Mouse (Mus musculus) erythroblast, adult 5-6 weeks (primary cell): ENCODE results near the gene Tgif1. TPM values are rescaled to one million over a fixed set of nuclear protein-coding genes. Genes with fewer than 3 reads are reported as not detected.
"Not testable (repeated sequence)": the region's sequence is repeated elsewhere in the genome, so short reads cannot be mapped to it uniquely, and the experiment has no call there.

Experiments used
- ATAC-seq: replicated peaks from 2 replicates; pipeline ENCODE4 v1.8.0; 2016; ENCODE audit warnings: moderate number of reproducible peaks, mild to moderate bottlenecking, moderate TSS enrichment, inconsistent platforms; ENCODE audit not compliant: poor library complexity, low FRiP score, severe bottlenecking
- total RNA-seq, 2 experiments: library from RNA; stranded (forward) in 1 of 2; stranded (reverse) in 1 of 2; fragments of 150-400 nt in 1 of 2; fragments of 200-764, 138-1000 nt in 1 of 2; gene quantifications; 2 replicates each; pipeline versions ENCODE4 v1.2.3 to v1.2.4; 2015 to 2017; ENCODE audit warnings: low replicate concordance in 2 of 2

Tgif1 gene
- total RNA-seq, 2 experiments from 2014 or later, result 4.3 to 7.5 TPM

DNA sequence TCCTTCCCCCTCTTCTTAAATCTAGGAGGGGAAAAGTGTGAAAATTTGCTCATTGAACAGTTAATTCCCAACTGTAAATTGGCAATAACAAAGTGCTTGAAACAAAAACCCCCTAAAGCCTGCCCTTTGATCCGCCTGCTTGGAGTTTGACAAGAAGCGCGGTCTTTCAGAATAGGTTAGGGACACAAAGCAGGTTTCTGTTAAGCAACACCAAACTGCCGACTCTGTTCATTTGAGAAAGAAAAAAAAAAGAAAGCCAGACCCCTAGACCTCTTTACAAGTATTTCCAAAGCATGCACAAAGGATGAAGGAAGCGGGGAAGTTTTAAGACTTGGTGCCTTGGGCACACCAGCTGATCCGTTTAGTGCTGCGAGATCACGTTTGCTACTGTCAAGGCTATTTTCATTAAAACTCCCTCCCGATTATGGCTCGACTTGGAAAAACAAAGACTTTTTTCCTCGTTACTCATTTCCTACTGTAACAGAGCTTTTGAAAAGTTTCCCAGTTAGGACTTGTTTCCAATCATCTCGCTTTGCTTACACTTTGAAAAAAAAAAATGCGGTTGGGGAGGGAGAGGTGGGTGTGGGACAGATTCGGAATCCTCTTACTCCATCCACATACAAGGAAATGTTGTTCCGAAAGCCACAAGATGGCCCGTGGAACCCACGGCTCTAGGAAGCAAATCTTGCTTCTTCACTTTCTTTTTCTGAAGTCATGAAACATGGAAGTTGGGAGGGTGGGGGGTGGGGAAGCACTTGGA is 5.4 kb downstream of the Tgif1 start:
- no peak for ATAC-seq

DNA sequence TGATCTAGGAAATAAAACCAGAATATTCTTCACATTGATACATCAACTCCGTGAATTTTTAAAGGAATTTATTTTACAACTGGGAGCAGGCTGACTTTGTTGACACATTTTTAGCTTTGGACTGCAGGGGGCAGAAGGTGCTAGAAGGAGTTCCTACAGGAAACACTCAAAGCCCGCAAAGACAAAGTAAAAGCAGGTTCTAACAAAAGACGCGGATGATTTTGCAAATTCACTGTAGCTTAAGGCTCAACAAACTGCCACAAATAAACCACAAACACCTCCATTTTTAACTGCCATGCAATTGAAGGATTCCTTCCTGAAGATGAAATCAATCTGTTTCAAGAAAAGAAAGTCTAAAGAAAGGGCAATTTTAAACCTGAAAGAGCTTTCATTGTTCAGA is 6.3 kb downstream of the Tgif1 start:
- no peak for ATAC-seq

DNA sequence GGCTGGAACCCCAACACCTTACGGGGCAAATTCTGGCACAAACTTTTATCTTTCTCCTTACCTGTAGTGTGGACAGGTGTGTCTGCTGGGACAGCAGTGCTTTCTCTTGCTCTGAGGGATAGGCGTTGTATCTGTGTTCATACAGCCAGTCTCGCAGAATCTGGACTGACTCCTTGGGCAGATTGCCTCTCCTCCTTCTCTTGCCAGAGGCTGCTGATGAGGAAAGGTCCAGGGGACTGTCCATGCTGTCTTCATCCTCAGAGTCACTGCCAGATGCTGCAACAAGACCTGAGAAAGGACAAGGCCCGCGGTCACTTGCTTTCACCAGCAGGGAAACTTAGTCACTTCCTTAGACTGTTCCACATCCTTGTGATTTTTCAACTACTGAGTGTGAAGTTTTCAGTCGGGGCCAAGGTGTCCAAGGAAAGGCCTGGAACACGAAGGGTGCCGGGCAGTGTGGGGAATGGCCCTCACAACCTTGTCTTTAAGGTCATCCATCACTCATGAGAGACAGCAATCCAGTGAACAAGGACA is 7.2 kb downstream of the Tgif1 start:
- no peak for ATAC-seq

DNA sequence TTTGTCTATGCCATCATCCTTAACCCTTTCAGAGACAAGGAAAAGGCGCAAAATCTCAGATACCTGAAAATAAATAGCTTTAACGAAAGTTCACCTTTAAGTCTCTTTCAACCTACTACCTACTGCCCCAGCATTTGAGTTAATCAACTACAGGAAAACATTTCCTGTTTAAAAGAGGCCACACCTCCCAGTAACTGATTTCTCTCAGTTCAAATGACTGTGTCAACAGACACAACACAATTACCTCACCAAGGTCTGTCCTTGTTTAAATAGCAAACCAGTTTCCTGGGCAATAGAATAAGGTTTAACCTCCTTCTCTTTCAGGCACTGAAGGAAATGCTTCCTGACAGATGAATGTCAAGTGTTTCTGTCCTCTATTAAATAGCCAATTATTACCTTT is 7.8 kb downstream of the Tgif1 start:
- ATAC-seq, result no peak

DNA sequence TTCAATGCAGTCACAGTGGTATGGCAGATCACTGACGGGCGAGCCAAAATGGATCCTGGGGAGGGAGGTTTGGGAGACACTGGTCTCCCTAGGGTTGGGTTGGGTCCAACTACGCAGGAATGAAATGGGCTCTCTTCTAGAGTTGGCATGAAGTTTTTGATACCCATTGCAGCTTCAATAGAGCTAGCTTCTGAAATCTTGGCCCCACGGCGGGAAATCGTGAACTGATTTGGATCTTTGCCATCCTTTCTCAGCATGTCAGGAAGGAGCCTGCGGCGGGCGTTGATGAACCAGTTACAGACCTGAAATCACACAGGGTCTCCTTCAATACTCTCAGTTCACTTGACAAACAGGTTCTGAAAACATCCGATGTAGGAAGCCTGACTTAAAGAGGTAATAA is 8.4 kb downstream of the Tgif1 start:
- ATAC-seq, result no peak

DNA sequence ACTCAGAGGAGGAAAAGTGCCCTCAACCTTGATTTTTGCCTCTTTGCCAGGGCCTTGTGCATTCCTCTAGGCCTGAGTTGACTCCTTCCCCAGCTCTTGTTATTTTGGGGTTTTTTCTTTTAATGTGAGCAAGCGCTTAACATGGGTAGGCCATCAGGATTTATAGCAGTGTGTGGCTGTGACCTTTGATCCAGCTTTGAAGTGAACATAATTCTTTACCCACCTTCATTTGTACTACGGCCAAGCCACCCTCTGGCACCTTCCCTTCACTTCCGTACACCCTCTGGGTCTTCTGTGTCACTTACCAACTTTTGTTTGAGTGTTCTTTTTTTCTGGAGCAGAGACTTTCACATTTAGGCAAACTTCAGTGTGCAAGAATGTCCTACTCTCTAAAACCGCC is 10.1 kb downstream of the Tgif1 start:
- ATAC-seq, result no peak

DNA sequence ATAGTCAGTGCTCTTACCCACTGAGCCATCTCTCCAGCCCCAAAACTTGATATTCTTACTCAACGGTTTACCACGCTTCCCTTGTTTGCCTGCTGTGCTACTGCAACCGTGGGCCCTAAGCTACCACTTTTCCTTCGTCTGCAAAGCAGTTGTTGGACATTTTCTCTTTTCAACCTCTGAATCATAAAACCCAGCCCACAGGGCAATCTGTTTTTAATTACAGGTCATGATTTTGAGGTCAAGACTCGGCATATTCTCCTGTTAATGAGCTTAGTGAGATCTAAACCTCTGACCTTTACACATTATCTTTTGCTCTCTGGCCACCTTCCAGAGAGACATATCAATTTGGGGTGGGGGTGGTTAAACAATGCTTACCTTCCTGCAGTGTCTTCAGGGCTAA is 14.8 kb downstream of the Tgif1 start:
- ATAC-seq, result no peak

DNA sequence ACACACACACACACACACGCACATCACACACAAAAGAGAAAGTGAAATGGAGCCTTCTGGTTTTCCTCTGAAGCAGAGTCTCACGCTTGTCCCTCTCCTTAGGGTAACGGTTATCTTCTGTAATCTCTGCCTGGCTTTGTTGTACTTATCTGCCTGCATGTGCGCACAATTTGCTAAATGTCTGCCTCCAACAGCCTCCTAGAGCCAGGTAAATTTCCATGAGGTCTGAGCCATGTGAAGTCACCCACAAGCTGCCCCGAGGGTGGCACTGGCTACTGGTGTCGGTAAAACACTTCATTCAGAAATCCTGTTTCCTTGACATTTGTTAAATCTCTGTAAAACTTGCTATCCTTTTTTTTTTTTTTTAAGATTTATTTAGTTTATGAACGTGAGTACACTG is 15.3 kb downstream of the Tgif1 start:
- ATAC-seq, result no peak

DNA sequence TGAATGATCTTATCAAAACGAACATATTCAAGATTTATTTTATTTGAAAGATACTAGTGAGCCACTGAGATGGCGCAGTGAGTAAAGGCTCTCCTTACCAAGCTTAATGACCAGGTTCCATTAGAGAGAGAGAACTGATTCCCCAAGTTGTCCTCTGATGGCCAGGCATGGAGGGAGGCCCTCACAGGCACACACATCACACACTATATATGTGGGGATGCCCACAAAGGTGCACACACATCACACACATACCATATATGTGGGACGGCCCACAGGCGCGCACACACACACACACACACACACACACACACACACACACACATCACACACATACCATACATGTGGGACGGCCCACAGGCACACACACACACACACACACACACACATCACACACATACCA is 15.9 kb downstream of the Tgif1 start:
- ATAC-seq, result not testable (repeated sequence)

DNA sequence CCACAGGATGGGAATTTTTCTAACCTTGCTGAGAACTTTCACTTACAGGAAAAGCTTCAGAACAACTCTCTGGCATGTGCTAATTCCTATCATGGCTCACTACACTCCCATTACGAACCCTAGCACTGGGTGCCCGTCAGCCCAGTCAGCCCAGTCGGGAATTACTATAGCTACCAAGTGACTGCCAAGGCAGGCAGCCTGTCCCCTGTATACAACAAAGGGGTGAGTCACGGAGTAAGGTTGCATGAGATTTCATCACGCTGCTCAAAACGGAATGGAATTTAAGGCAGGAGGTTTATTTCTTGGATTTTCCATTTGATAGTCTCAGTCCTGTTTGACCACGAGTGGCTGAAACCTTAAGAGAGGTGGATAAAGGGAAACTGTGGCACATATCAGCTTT is 16.5 kb downstream of the Tgif1 start:
- ATAC-seq, result no peak

DNA sequence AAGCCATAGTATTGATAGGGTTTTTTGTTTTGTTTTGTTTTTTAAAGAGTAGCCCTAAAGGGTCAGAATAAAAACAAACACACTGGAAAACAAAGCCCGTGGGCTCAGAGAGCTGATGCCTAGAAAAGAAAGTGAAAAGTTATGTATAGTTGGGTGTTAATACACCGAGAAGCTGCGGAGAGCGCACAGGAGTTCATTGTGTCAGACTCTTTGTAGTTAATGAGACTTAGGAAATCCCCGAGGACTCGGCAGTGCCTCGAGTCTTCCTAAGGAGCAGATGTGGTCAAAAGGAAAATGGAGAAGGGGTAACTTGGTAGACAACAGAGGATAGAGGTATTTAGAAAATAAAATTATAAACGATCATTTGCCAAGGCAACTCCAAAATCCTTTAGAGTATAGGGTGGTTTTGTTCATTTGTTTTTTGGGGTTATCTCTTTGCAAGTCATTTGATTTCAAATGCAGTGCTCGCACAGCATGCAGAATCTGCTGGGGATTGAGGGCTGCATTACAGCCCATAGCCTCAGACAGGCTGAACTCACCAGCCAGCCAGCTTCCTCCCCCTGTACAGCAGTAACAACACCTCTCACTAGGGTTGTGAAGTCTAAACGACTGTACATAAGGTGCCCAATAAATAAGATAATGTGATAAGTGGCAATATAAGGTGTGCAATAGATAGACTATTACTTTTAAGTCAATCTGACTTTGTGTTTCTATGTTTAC is 18.1 kb downstream of the Tgif1 start:
- no peak for ATAC-seq

DNA sequence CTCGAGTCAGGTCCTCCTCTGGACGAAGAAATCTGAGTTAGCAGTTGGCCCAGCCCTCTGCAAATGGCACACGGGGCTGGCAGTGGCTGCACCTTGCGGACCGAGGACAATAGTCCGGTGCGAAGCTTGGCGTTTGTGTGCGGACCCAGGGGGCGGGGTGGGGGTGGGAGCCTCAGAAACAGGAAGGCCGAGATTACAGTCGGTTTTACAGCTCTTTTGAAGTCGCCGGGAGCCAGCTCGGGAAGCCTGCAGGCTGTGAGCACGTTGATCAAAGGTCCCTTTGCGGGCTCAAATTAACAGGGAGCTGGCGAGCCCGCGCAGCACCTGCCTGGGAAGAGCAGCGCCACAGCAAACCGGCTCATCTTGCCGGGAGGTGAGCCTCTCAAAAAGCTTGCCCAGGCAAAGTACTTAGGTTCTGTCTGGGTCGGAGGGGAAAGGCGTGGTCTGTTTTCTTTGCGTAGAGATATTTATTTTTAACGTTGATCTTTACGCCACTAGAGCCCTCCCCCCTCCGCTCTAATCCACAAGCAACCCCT is 18.8 kb downstream of the Tgif1 start:
- ATAC-seq, result no peak

DNA sequence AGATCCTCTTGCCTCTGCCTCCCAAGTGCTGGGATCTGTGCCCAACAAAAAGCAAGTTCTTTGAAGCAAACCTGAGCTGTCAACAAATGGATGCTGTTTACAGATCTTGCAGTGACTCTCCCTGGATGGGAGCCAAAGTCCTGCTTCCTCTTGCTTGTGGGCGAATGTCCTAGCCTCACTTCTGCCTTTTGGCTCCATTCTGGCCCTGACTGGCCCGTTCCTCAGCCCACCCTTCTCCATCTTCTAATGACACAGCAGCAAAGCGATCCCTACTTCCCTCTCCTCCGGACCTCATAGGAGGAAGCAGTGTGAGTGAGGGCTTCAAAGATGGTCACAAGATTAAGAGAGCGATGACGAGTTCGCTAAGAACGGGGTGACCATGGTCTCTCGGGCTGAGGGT is 20.8 kb downstream of the Tgif1 start:
- ATAC-seq, result no peak

DNA sequence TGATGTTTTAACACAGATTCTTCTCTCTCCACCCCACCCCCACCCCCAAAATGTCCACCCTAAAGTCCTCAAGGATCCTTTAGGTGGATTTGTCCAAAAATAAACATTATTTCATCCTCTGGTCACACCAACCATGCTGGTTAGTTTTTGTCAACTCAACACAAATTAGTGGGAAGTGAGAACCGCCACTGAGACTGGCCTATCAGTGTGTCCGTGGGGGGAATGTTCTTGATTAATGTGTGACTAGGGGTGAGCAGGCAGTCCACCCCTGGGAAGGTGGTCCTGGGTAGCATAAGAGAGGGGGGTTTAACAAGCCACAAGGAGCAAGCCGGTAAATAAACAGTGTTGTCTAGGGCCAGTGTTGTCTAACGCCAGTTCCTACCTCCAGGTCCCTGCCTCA is 21.8 kb downstream of the Tgif1 start:
- ATAC-seq, result no peak

DNA sequence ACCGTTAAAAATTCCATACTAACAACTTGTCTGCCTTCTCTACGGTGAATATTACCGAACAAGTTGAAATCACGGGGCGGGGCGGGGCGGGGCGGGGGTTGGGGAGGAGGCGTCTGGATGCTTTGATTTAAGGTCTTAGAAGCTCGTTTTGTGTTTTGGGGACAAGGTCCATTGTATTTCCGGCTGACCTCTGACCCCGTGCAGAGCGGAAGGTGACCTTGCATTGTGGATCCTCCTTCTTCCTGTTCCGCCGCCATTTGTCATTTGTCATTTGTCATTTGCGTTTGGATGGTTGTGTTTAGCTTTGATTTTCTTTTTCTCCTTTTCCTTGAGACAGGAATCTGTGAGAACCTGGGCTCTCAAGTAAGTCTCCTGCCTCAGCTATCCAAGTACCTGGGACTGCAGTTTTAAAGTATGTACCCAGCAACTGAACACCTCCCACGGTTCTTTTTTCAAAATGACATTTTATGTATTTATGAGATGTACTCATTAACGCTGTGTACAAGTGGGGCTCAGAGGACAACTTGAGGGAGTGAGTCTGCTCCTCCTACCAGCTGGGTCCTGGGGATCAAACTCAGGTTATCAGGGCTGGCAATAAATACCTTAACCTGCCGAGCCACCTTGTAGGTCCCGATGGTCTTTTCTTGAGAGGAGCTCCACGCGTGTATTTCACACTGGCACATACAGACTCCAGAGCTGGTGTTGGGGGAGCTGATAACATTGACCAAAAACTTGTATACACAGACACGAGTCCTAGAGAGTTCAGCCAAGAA is 23.2 kb downstream of the Tgif1 start:
- no peak for ATAC-seq

DNA sequence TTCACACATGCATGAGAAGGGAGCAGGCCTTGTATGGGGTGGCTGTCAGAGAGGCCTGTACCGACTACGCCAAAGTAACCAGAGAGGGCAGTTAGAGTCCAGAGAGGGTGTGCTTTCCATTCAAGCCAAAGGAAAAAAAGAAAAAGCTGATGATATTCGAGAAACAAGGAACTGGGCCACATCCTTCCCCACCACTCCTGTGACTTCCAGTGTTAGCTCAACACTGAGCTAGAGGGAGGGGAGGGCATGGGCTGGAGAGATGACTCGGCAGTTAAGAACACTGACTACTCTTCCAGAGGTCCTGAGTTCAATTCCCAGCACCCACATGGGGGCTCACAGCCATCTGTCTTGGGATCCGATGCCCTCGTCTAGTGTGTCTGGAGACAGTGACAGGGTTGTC is 24.1 kb downstream of the Tgif1 start:
- no peak for ATAC-seq

DNA sequence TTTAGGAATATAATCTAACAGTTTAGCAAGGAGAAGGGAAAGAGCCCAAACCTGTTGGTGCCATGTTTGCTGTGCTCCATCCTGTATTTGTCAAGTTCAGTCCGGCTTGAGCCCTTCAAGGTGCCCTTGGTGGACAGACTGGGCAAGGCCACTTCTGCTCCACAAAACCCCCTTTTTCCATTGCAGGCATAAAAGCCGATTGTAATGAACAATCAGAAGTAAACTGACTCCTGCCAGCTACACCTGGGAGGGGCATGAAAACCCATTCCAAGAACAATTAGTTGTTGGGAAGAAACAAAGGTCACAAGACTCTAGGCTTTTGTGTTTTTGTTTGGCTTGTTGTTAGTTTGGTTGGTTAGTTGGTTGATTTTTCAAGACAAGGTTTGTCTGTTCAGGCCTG is 24.8 kb downstream of the Tgif1 start:
- ATAC-seq, result no peak

DNA sequence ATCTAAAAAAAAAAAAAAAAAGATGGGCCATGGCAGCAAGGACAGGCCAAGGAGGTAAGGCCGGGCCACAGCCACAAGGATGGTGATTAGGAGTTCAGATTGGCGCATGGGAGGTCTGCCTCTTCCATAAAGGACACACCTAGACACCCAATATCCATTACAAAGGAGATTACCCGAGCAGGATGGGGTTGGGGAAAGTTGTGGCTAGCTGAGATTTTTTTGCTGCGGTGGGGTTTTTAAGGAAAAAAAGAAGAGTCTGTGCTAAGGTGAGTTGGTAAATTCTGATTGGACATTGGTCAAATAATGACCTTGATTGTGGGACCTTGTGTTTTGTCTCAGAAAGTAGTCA is 25.2 kb downstream of the Tgif1 start:
- ATAC-seq, result no peak

DNA sequence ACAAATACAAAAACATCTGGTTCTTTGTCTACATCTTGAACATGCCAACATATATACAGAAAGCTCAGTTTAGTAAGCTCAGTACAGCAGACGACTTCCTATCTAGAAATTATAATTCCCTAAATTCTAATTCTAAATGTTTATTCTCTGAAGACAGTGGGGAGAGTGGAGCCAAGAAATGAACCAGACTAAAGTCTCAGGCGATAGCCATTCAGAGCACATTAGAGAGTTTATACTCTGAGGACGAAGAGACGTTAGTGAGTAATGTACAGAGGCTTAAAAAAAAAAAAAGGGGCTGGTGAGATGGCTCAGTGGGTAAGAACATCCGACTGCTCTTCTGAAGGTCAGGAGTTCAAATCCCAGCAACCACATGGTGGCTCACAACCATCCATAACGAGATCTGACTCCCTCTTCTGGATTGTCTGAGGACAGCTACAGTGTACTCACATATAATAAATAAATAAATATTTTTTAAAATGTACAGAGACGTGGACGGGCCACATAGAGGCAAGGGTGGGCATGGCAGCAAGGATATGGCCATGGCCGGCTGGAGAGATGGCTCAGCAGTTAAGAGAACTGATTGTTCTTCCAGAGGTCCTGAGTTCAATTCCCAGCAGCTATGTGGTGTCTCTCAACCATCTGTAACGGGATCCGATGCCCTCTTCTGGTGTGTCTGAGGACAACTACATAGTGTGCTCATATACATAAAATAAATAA is 25.7 kb downstream of the Tgif1 start:
- not testable (repeated sequence) for ATAC-seq

DNA sequence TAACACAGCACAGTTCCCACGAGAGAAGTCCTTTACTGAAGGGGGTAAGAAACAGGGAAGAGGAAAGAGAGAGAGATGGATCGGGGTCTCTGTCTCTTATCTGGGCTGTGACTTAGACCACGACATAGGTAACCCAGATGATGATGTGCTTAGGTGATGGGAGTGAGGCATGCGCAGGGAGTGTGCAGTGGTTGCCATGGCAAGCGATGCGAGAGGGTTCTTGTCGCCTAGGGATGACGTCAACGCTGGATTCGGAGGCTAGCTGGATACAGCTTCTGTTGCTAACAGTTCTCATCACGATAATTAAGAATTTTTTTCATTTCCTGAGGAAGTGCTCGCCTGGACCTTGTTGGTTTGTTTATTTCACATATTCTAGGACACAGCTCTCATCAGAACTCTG is 27.1 kb downstream of the Tgif1 start:
- ATAC-seq, result no peak
